Mouse (Mus musculus) cerebellum, adult 2 months (tissue): ENCODE measurements around the gene Gm21188. TPM values are rescaled to one million over a fixed set of nuclear protein-coding genes. Genes with fewer than 3 reads are reported as not detected.
"Not testable (repeated sequence)": the region's sequence is repeated elsewhere in the genome, so short reads cannot be mapped to it uniquely, and the experiment has no call there.

Source experiments
- DNase-seq, 2 experiments: peaks; one replicate each; pipeline ENCODE4 v3.0.0; 2021
- H3K27ac ChIP-seq: fragments of 200-500 bp; 2 replicates; pipeline ENCODE4 v1.5.1; 2012; ENCODE audit warnings: low read length, control low read depth, inconsistent platforms; ENCODE audit not compliant: insufficient read depth
- H3K27me3 ChIP-seq: fragments of 200-500 bp; 2 replicates; pipeline ENCODE4 v1.6.1; 2012; ENCODE audit warnings: inconsistent platforms, mild to moderate bottlenecking, low read length, moderate library complexity; ENCODE audit not compliant: control insufficient read depth, insufficient read depth
- H3K4me1 ChIP-seq: fragments of 200-500 bp; 2 replicates; pipeline ENCODE4 v1.6.1; 2011; ENCODE audit warnings: low read length; ENCODE audit not compliant: control insufficient read depth, insufficient read depth
- H3K4me3 ChIP-seq: fragments of 200-500 bp; replicated peaks from 2 replicates; pipeline ENCODE3; 2011; ENCODE audit warnings: mild to moderate bottlenecking, low read depth, low read length, control low read depth; ENCODE audit not compliant: insufficient read depth
- WGBS: fragments of 180-500 bp; shearing (Covaris S2); methylation state at CpG from one replicate; pipeline ENCODE4 v1.1.7; 2018; 5-methylcytosine and 5-hydroxymethylcytosine counted together
- polyA plus RNA-seq: library from polyadenylated mRNA; depleted of rRNA; stranded (reverse); fragments of >200 nt; gene quantifications from 2 replicates; pipeline ENCODE4 v1.2.3, GENCODE M21; 2012

The Gm21188 gene
- polyA plus RNA-seq, 1 experiment: not detected

- not testable (repeated sequence) for H3K4me1 ChIP-seq, H3K27ac ChIP-seq, DNase-seq, H3K27me3 ChIP-seq, H3K4me3 ChIP-seq
- 0% methylated on average over 24 of the region's 40 CpGs for WGBS
These were observed 5.4 kb downstream of the Gm21188 start for GRCm38 (mm10) chr13:120046422-120047209.

- not testable (repeated sequence) for H3K27ac ChIP-seq, DNase-seq, H3K4me3 ChIP-seq, H3K4me1 ChIP-seq, H3K27me3 ChIP-seq
- WGBS: no CpG with 5 or more reads among the region's 1 CpGs
These were observed 10.8 kb downstream of the Gm21188 start for GRCm38 (mm10) chr13:120041145-120041544.

GRCm38 (mm10) chr13:120037881-120038280, 14.1 kb downstream of the Gm21188 start:
- not testable (repeated sequence) for H3K27me3 ChIP-seq, H3K4me1 ChIP-seq, H3K27ac ChIP-seq, H3K4me3 ChIP-seq, DNase-seq
- 6% methylated on average over 6 of the region's 6 CpGs for WGBS

GRCm38 (mm10) chr13:120036577-120037115, 15.3 kb downstream of the Gm21188 start:
- 3% methylated on average over 24 of the region's 25 CpGs for WGBS
- not testable (repeated sequence) for H3K27me3 ChIP-seq, H3K27ac ChIP-seq, H3K4me1 ChIP-seq, DNase-seq, H3K4me3 ChIP-seq

GRCm38 (mm10) chr13:120035151-120035550, 16.8 kb downstream of the Gm21188 start:
- not testable (repeated sequence) for DNase-seq
- WGBS: under 1% methylated on average over 10 of the region's 18 CpGs

GRCm38 (mm10) chr13:120034637-120035036, 17.4 kb downstream of the Gm21188 start:
- H3K27me3 ChIP-seq, H3K4me1 ChIP-seq, H3K27ac ChIP-seq, DNase-seq, H3K4me3 ChIP-seq: not testable (repeated sequence)
- WGBS: 0% methylated on average over 3 of the region's 10 CpGs

More at GRCm38 (mm10) chr13:120035151-120035550, 16.8 kb downstream of the Gm21188 start:
- H3K27me3 ChIP-seq, H3K4me1 ChIP-seq, H3K27ac ChIP-seq, H3K4me3 ChIP-seq: not testable (repeated sequence)

GRCm38 (mm10) chr13:120033516-120034190, 18.3 kb downstream of the Gm21188 start:
- H3K4me1 ChIP-seq, H3K27ac ChIP-seq, H3K4me3 ChIP-seq, H3K27me3 ChIP-seq: not testable (repeated sequence)
- WGBS: 2% methylated on average over 19 of the region's 19 CpGs
- DNase-seq: peak in 1 of 2 experiments; percentile 27

GRCm38 (mm10) chr13:120031676-120032075, 20.3 kb downstream of the Gm21188 start:
- DNase-seq: peak in 1 of 2 experiments; percentile 21
- H3K4me3 ChIP-seq, H3K27me3 ChIP-seq, H3K27ac ChIP-seq, H3K4me1 ChIP-seq: not testable (repeated sequence)
- WGBS: 2% methylated on average over 16 of the region's 16 CpGs

GRCm38 (mm10) chr13:120027368-120027767, 24.6 kb downstream of the Gm21188 start:
- not testable (repeated sequence) for H3K4me1 ChIP-seq, H3K27ac ChIP-seq, DNase-seq, H3K27me3 ChIP-seq, H3K4me3 ChIP-seq
- 1% methylated on average over 11 of the region's 11 CpGs for WGBS

- not testable (repeated sequence) for H3K4me3 ChIP-seq, H3K27me3 ChIP-seq, H3K27ac ChIP-seq, H3K4me1 ChIP-seq, DNase-seq
- WGBS: 4% methylated on average over 4 of the region's 17 CpGs
These were observed 25.1 kb downstream of the Gm21188 start, which contains the start of gene Gm36079 for GRCm38 (mm10) chr13:120026911-120027310. Gene Gm36079 (minus strand): TSS chr13:120027011.

- 3% methylated on average over 3 of the region's 13 CpGs for WGBS
- H3K4me3 ChIP-seq, H3K27me3 ChIP-seq, H3K27ac ChIP-seq, H3K4me1 ChIP-seq, DNase-seq: not testable (repeated sequence)
These were observed 25.6 kb downstream of the Gm21188 start for GRCm38 (mm10) chr13:120026373-120026772.

GRCm38 (mm10) chr13:120025576-120025975, 26.4 kb downstream of the Gm21188 start:
- WGBS: 11% methylated on average over 4 of the region's 4 CpGs
- H3K4me3 ChIP-seq, H3K4me1 ChIP-seq, H3K27ac ChIP-seq, DNase-seq, H3K27me3 ChIP-seq: not testable (repeated sequence)
